Mouse (Mus musculus): ENCODE measurements around the gene Gm11639. TPM values are rescaled to one million over a fixed set of nuclear protein-coding genes. Genes with fewer than 3 reads are reported as not detected.
A peak's percentile ranks its signal among the peaks of the same experiment; 100 is the strongest.

Gm11639 gene
- 0.01 TPM in 2 replicates for polyA plus RNA-seq (2015; fragmentation: Nextera tagmentation; extraction: Ambion mirVana)

DNA sequence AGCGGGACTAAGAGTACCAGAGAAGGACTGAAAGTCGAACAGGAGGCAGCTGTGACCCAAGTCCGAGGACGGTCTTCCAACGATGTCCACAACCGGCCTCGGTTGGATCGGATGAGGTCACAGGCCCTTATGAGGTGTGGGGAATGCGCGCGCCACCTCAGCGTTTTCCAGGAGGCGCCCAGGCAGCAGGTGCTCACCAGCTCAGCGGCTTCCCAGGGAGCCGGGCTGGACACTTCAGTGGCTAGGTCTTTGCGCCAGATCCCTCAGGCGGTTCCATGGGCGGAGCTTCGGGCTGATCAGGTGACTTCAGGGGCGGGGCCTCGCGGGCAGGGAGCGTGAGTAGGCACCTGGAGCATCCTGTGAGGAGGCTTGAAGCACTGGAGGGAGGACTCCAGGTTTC is at the start of gene Gm11639:
Gene Gm11639 (plus strand): TSS at position 160 of the 400 bp plus-strand sequence.
- no peaks in the 10 kb centered on the region for H3K9me3 ChIP-seq (replicated peaks; ENCODE audit: low read length)
- 25% methylated on average over 23 of the region's 23 CpGs for WGBS
- no peak within 1 kb of the TSS for H3K4me2 ChIP-seq (ENCODE audit: low read length)
- ATAC-seq (replicated peaks; ENCODE audit: low FRiP score, low read depth) (peak; percentile 79), DNase-seq (ENCODE audit: low spot score) (no peak)
- no peak for TF ChIP-seq CTCF (IDR thresholded peaks at IDR 0.05; ENCODE audit: low read depth)
- no peaks in the 10 kb centered on the region for H3K27me3 ChIP-seq (ENCODE audit: insufficient read depth, low read length)
- H3K4me3 ChIP-seq (replicated peaks; ENCODE audit: low read depth, low read length), result no peak within 1 kb of the TSS
- H3K9ac ChIP-seq (ENCODE audit: low read depth, low read length), result no peak within 1 kb of the TSS
- H3K27ac ChIP-seq, result no peak within 1 kb of the TSS
- no peaks in the 10 kb centered on the region for H3K4me1 ChIP-seq (replicated peaks; ENCODE audit: insufficient read depth, low read length)
- no peaks in the 10 kb centered on the region for H3K36me3 ChIP-seq (ENCODE audit: insufficient read depth, low read length)

DNA sequence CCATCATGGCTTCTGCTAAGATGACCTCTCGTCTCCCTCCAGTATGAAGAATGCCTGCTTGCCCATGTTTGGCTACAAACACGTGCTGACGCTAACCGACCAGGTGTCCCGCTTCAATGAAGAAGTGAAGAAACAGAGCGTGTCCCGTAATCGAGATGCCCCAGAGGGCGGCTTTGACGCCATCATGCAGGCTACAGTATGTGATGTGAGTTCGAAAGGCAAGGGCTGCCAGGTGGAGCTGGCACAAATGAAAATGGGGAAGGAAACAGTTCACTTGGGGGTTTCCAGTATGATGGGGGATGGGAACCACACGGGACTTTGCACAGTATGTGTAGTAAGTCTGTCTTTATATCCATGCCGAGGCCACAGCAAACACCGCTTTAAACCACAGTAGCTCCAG is 48.5 kb upstream of the Gm11639 start:
- no peak for TF ChIP-seq CTCF (IDR thresholded peaks at IDR 0.05; ENCODE audit: low read depth)
- H3K4me3 ChIP-seq (replicated peaks; ENCODE audit: low read depth, low read length), result no peak overlapping the region
- ATAC-seq (replicated peaks; ENCODE audit: low FRiP score, low read depth), result no peak
- no peaks in the 10 kb centered on the region; the same call in 1 of the 2 replicates for H3K4me1 ChIP-seq (replicated peaks; ENCODE audit: insufficient read depth, low read length)
- no peaks in the 10 kb centered on the region for H3K9me3 ChIP-seq (replicated peaks; ENCODE audit: low read length)
- H3K36me3 ChIP-seq (ENCODE audit: insufficient read depth, low read length), result no peaks in the 10 kb centered on the region
- no peak for DNase-seq (ENCODE audit: low spot score)
- no peaks in the 10 kb centered on the region for H3K27me3 ChIP-seq (ENCODE audit: insufficient read depth, low read length)
- WGBS, result 78% methylated on average over 14 of the region's 14 CpGs
- no peak overlapping the region for H3K9ac ChIP-seq (ENCODE audit: low read depth, low read length)
- no peak overlapping the region for H3K27ac ChIP-seq
- H3K4me2 ChIP-seq (ENCODE audit: low read length), result no peak overlapping the region

DNA sequence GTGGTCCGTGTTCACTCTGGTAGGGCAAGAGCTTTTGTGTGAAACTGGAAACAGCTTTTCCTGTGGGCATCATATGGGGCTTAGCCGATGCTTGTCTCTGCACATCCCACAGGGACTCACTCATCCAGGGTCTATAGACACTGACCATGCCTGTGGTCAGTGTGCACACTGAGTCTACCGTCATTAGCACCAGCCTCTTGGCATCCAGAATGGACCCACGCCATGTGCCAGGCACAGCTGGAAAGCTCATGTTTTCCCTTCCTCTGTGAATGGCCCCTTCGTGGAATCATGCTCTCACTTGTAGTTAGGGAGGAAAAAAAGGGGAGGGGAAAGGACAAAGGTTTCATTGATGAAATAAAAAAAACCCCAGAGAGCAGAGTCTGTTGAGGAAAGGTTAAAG is 47.5 kb upstream of the Gm11639 start:
- ATAC-seq (replicated peaks; ENCODE audit: low FRiP score, low read depth), result no peak

DNA sequence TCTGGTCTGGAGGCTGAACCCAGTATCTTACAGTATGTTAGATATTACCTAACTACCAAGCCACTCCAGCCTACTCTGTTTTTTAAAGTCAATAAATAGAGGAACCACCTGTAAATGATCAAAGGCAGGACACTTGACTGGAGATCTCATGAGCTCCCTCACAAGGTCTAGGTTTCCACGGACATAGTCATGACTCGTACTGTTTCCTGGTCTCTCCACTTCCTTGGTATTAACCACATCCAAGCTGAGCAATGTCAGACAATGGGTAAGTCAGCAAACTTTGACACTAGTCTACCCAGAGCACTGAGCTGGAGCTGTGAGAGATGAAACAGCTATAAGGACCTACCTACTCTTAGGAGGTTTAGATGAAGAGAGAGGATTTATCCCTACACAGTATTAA is 46.6 kb upstream of the Gm11639 start:
- no peak for TF ChIP-seq CTCF (IDR thresholded peaks at IDR 0.05; ENCODE audit: low read depth)
- WGBS, result 66% methylated on average over 2 of the region's 2 CpGs
- Histone ChIP-seq H3K27me3 (ENCODE audit: insufficient read depth, low read length) (no peaks in the 10 kb centered on the region), H3K4me2 (ENCODE audit: low read length) (no peak overlapping the region), H3K36me3 (ENCODE audit: insufficient read depth, low read length) (no peaks in the 10 kb centered on the region), H3K4me1 (replicated peaks; ENCODE audit: insufficient read depth, low read length) (no peaks in the 10 kb centered on the region), H3K4me3 (replicated peaks; ENCODE audit: low read depth, low read length) (no peak overlapping the region), H3K9me3 (replicated peaks; ENCODE audit: low read length) (no peaks in the 10 kb centered on the region), H3K9ac (ENCODE audit: low read depth, low read length) (no peak overlapping the region), H3K27ac (no peak overlapping the region)
- ATAC-seq (replicated peaks; ENCODE audit: low FRiP score, low read depth) (no peak), DNase-seq (ENCODE audit: low spot score) (no peak)

More for the DNA sequence above, 47.5 kb upstream of the Gm11639 start:
- H3K4me2 ChIP-seq (ENCODE audit: low read length), result no peak overlapping the region
- DNase-seq (ENCODE audit: low spot score), result no peak
- H3K4me1 ChIP-seq (replicated peaks; ENCODE audit: insufficient read depth, low read length), result no peaks in the 10 kb centered on the region
- H3K9me3 ChIP-seq (replicated peaks; ENCODE audit: low read length), result no peaks in the 10 kb centered on the region
- no peak overlapping the region for H3K4me3 ChIP-seq (replicated peaks; ENCODE audit: low read depth, low read length)
- no peak overlapping the region for H3K27ac ChIP-seq
- TF ChIP-seq CTCF (IDR thresholded peaks at IDR 0.05; ENCODE audit: low read depth), result no peak
- H3K9ac ChIP-seq (ENCODE audit: low read depth, low read length), result no peak overlapping the region
- WGBS, result 73% methylated on average over 5 of the region's 5 CpGs
- no peaks in the 10 kb centered on the region for H3K27me3 ChIP-seq (ENCODE audit: insufficient read depth, low read length)
- no peaks in the 10 kb centered on the region for H3K36me3 ChIP-seq (ENCODE audit: insufficient read depth, low read length)

DNA sequence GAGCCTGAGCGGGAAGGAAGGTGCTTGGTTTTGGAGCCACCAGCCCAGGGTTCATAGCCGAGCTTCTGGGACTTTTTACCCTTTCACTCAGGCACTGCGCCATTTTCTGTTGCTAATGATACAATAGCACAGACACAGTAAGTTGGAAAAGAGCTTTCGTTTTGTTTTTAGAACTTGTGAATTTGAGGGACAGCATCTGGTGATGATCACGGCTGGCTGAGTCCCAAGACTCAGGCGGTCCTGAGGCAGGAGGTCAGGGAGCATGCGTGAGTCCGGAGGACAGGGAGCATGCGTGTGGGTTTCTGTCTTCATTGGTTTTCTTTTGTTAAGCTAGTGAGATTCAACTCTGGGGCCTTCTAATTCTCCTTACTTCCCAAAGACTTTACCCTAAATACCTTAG is 45.9 kb upstream of the Gm11639 start:
- DNase-seq (ENCODE audit: low spot score) (peak; percentile 15), ATAC-seq (replicated peaks; ENCODE audit: low FRiP score, low read depth) (no peak)
- TF ChIP-seq CTCF (IDR thresholded peaks at IDR 0.05; ENCODE audit: low read depth), result no peak
- Histone ChIP-seq H3K4me3 (replicated peaks; ENCODE audit: low read depth, low read length) (no peak overlapping the region), H3K4me1 (replicated peaks; ENCODE audit: insufficient read depth, low read length) (no peaks in the 10 kb centered on the region), H3K27ac (no peak overlapping the region), H3K9me3 (replicated peaks; ENCODE audit: low read length) (no peaks in the 10 kb centered on the region), H3K27me3 (ENCODE audit: insufficient read depth, low read length) (no peaks in the 10 kb centered on the region), H3K36me3 (ENCODE audit: insufficient read depth, low read length) (no peaks in the 10 kb centered on the region), H3K9ac (ENCODE audit: low read depth, low read length) (no peak overlapping the region), H3K4me2 (ENCODE audit: low read length) (no peak overlapping the region)
- 63% methylated on average over 9 of the region's 9 CpGs for WGBS

DNA sequence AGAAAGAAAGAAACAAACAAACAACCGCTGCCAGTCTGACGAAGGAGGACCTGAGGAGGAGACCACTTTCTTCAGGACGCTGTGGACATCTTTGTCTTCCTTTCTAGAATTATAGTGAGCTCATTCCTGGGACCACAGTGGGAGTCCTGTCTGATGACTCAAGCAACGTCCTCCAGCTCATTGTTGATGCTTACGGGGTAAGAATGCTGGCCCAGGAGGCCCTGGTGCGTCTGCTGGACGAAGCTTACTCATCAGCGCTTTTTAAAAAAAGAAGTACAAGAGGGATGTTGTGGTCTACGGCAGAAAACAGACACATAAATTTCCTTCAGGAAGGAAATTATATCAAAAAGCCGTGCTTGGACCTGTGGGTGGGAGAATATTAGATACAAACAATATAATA is 44.6 kb upstream of the Gm11639 start:
- no peak for ATAC-seq (replicated peaks; ENCODE audit: low FRiP score, low read depth)
- TF ChIP-seq CTCF (IDR thresholded peaks at IDR 0.05; ENCODE audit: low read depth), result no peak
- H3K4me1 ChIP-seq (replicated peaks; ENCODE audit: insufficient read depth, low read length), result no peaks in the 10 kb centered on the region

DNA sequence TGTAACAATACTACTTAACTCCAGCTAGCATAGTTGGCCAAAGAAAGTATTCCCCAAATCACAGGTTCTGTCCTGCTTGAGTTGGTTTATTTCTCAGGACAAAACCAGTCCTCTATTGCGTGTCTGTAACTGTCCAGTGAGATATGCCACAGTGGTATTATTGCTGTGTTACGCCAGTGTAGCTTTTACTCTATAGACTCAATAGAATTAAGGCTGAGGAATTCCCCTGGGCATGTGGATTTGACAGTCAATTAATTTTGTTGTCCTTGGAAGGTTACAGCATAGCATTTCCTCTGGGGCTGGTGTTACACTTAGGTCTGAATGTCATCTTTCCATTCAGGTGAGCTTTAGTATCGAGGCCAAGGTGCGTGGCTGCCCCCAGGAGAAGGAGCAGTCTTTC is 42.3 kb upstream of the Gm11639 start:
- Histone ChIP-seq H3K9ac (ENCODE audit: low read depth, low read length) (no peak overlapping the region), H3K9me3 (replicated peaks; ENCODE audit: low read length) (no peaks in the 10 kb centered on the region), H3K36me3 (ENCODE audit: insufficient read depth, low read length) (no peaks in the 10 kb centered on the region), H3K4me1 (replicated peaks; ENCODE audit: insufficient read depth, low read length) (no peaks in the 10 kb centered on the region), H3K4me3 (replicated peaks; ENCODE audit: low read depth, low read length) (no peak overlapping the region), H3K4me2 (ENCODE audit: low read length) (no peak overlapping the region), H3K27ac (no peak overlapping the region), H3K27me3 (ENCODE audit: insufficient read depth, low read length) (no peaks in the 10 kb centered on the region)
- DNase-seq (ENCODE audit: low spot score) (no peak), ATAC-seq (replicated peaks; ENCODE audit: low FRiP score, low read depth) (no peak)
- TF ChIP-seq CTCF (IDR thresholded peaks at IDR 0.05; ENCODE audit: low read depth), result no peak
- 67% methylated on average over 4 of the region's 4 CpGs for WGBS

More for the DNA sequence above, 44.6 kb upstream of the Gm11639 start:
- Histone ChIP-seq H3K9me3 (replicated peaks; ENCODE audit: low read length) (no peaks in the 10 kb centered on the region), H3K9ac (ENCODE audit: low read depth, low read length) (no peak overlapping the region), H3K27ac (no peak overlapping the region), H3K27me3 (ENCODE audit: insufficient read depth, low read length) (no peaks in the 10 kb centered on the region), H3K4me3 (replicated peaks; ENCODE audit: low read depth, low read length) (no peak overlapping the region), H3K36me3 (ENCODE audit: insufficient read depth, low read length) (no peaks in the 10 kb centered on the region), H3K4me2 (ENCODE audit: low read length) (no peak overlapping the region)
- WGBS, result 73% methylated on average over 10 of the region's 10 CpGs
- no peak for DNase-seq (ENCODE audit: low spot score)
